Comparison of ENCODE assay signal across 1 mouse cellular context in the genomic region with DNA sequence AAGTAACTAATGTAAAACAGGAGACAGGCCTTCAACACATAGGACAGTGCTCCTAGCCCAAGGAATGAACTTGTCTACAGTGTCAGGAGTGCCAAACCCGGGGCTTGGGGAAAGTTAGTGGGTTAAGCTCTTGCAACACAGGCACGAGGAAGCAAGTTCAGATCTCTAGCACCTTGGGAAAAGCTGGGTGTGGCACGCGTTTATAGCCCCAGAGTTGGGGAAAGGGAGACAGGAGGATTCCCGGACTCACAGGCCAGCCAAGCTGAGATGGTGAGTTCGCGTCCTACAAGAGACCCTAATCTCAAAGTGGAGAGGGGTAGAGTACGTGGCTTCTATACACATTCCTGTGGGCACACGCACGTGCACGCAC.
TF ChIP-seq lines count a peak whose summit lies in the region.

No protein-coding gene starts in this region.

TF ChIP-seq in CH12.LX, 34 proteins besides CTCF, POLR2A, EP300 and RAD21 (continued from another document):
- no peak for TF ChIP-seq ZC3H11A (IDR thresholded peaks at IDR 0.05; ENCODE audit: low read depth, low read length)
- TF ChIP-seq NELFE (IDR thresholded peaks at IDR 0.05; ENCODE audit: low read depth, low read length), result no peak
- TF ChIP-seq MYC (IDR thresholded peaks at IDR 0.05; ENCODE audit: low read depth, low read length), result no peak
- no peak for TF ChIP-seq ETS1 (conservative IDR thresholded peaks at IDR 0.05; ENCODE audit: low read depth, low read length)
- no peak for TF ChIP-seq USF1 (IDR thresholded peaks at IDR 0.05; ENCODE audit: low read depth, low read length)
- TF ChIP-seq MXI1 (IDR thresholded peaks at IDR 0.05; ENCODE audit: low read depth, low read length), result no peak
- TF ChIP-seq USF2 (conservative IDR thresholded peaks at IDR 0.05; ENCODE audit: low read depth, low read length), result no peak
- TF ChIP-seq BHLHE40 (IDR thresholded peaks at IDR 0.05; ENCODE audit: low read depth, low read length), result no peak
- no peak for TF ChIP-seq MAX (IDR thresholded peaks at IDR 0.05; ENCODE audit: low read length)
- TF ChIP-seq GABPA (IDR thresholded peaks at IDR 0.05; ENCODE audit: insufficient replicate concordance, low read depth, low read length), result no peak
- no peak for TF ChIP-seq PAX5 (IDR thresholded peaks at IDR 0.05; ENCODE audit: low read length)
